Comparison of ENCODE assay signal across 19 mouse cellular contexts in genomic region chr5:120621846-120622197, GRCm38 (mm10). TPM values are rescaled to one million over a fixed set of nuclear protein-coding genes. Genes with fewer than 3 reads are reported as not detected.
DNase-seq lines count a peak whose midpoint lies in the region; ATAC-seq and TF ChIP-seq lines count a peak whose summit lies in the region.
"Had no signal": no experiment of that assay in that cellular context is flagged by ENCODE, and none has a peak within 500 bp of the region (broad histone marks: within the 10 kb centered on the region; RNA-seq: fewer than 3 reads in every experiment).

No protein-coding gene starts in this region.

- peaks cover 4% of the 10 kb centered on the region; the same call in 1 of the 2 replicates for H3K4me1 ChIP-seq in heart, postnatal 0 days (ENCODE audit: control insufficient read depth, insufficient read depth)
- no peaks in the 10 kb centered on the region for H3K4me1 ChIP-seq in heart, embryonic 11.5 days (ENCODE audit: control insufficient read depth, insufficient read depth, low read length)

- ATAC-seq in heart, postnatal 0 days (ENCODE audit: insufficient read depth, low read depth): no peak
- no peak for ATAC-seq in heart, embryonic 11.5 days (replicated peaks; ENCODE audit: insufficient number of reproducible peaks, low FRiP score, low TSS enrichment)
- ATAC-seq in megakaryocyte-erythroid progenitor cell, adult 5-6 weeks (replicated peaks; ENCODE audit: low FRiP score, low TSS enrichment, poor library complexity, severe bottlenecking): no peak

- no peak for TF ChIP-seq CTCF in heart, postnatal 0 days (IDR thresholded peaks at IDR 0.05; ENCODE audit: low read depth)

- 74% methylated on average over 10 of the region's 10 CpGs for WGBS in heart, postnatal 0 days
- 91% methylated on average over 10 of the region's 10 CpGs for WGBS in heart, embryonic 11.5 days (ENCODE audit: insufficient replicate concordance)

- peaks cover 87% of the 10 kb centered on the region for H3K36me3 ChIP-seq in heart, postnatal 0 days (replicated peaks; ENCODE audit: control insufficient read depth, insufficient read depth, low read length)
- peaks cover 40% of the 10 kb centered on the region for H3K36me3 ChIP-seq in heart, embryonic 11.5 days (ENCODE audit: control insufficient read depth, insufficient read depth, low read length)

- no peak for DNase-seq in heart, postnatal 0 days (ENCODE audit: low spot score)
- DNase-seq in left cerebral cortex, adult 18-20 months (ENCODE audit: low spot score in 2 of 2): peak; percentile 35 to 44
- no peak for DNase-seq in left cerebral cortex, postnatal 10 days (ENCODE audit: extremely low spot score in 1 of 2, low spot score in 2 of 2)
- DNase-seq in thymus, postnatal 14 days: peak; percentile 44
- DNase-seq in thymus, adult 18-20 months: no peak
- DNase-seq: gastrocnemius, postnatal 14 days; heart, postnatal 14 days; lung, adult 18-20 months; right cerebral cortex, postnatal 25 days had no signal

- no peak overlapping the region for H3K9ac ChIP-seq in heart, postnatal 0 days (replicated peaks; ENCODE audit: low read depth, low read length)
- no peak overlapping the region for H3K9ac ChIP-seq in heart, embryonic 11.5 days (ENCODE audit: low read depth, low read length)
- H3K9ac ChIP-seq: limb, embryonic 15.5 days; neural tube, embryonic 13.5 days had no signal

- peak overlapping the region; percentile 26; the same call in 1 of the 2 replicates for H3K27ac ChIP-seq in heart, postnatal 0 days (ENCODE audit: low read depth)
- H3K27ac ChIP-seq in heart, embryonic 11.5 days (ENCODE audit: low read depth, low read length): no peak overlapping the region
- H3K27ac ChIP-seq: limb, embryonic 15.5 days; neural tube, embryonic 13.5 days had no signal

- H3K27me3 ChIP-seq in heart, postnatal 0 days (ENCODE audit: control insufficient read depth, insufficient read depth, low read length): no peaks in the 10 kb centered on the region
- H3K27me3 ChIP-seq in heart, embryonic 11.5 days (ENCODE audit: control insufficient read depth, insufficient read depth, low read length): no peaks in the 10 kb centered on the region
- H3K27me3 ChIP-seq: limb, embryonic 15.5 days; neural tube, embryonic 13.5 days had no signal

- TF ChIP-seq EP300 in heart, postnatal 0 days (IDR thresholded peaks at IDR 0.05; ENCODE audit: low read depth): no peak

- intact Hi-C loops in left cerebral cortex, postnatal 10 days (cut with DNase I): loop anchor here (2.0 to 5.0 kb wide), 4 partner anchors 27 to 125 kb away; partner anchors contain the start of genes Oas2 and Rasal1

- H3K9me3 ChIP-seq in heart, postnatal 0 days (replicated peaks; ENCODE audit: control insufficient read depth, low read length): no peaks in the 10 kb centered on the region
- no peaks in the 10 kb centered on the region for H3K9me3 ChIP-seq in heart, embryonic 11.5 days (replicated peaks; ENCODE audit: control insufficient read depth, low read length)
- H3K9me3 ChIP-seq: G1E; limb, embryonic 15.5 days; neural tube, embryonic 13.5 days had no signal

- peak overlapping the region; percentile 32; the same call in 1 of the 2 replicates for H3K4me2 ChIP-seq in heart, postnatal 0 days (ENCODE audit: low read depth, low read length)
- no peak overlapping the region for H3K4me2 ChIP-seq in heart, embryonic 11.5 days
- H3K4me2 ChIP-seq: limb, embryonic 15.5 days; neural tube, embryonic 13.5 days had no signal

- peak overlapping the region; percentile 3; the same call in 1 of the 2 replicates for H3K4me3 ChIP-seq in heart, postnatal 0 days (ENCODE audit: low read depth, low read length)
- H3K4me3 ChIP-seq in heart, embryonic 11.5 days (ENCODE audit: low read depth, low read length): no peak overlapping the region
- H3K4me3 ChIP-seq: limb, embryonic 15.5 days; neural tube, embryonic 13.5 days had no signal

RNA-seq across cellular contexts. Expression of gene Ddx54, which starts 9.3 kb away (rescaled TPM):
- 23.0 and 24.1 TPM in 2 replicates for total RNA-seq in heart, postnatal 0 days (2014; rRNA removed; ENCODE audit: low replicate concordance)
- polyA plus RNA-seq in heart, postnatal 0 days (2015; fragmentation: Nextera tagmentation; extraction: Ambion mirVana): 17.1 and 18.2 TPM in 2 replicates
- polyA plus RNA-seq in heart, embryonic 11.5 days (2014; fragmentation: Nextera tagmentation; extraction: Ambion mirVana): 22.2 and 23.5 TPM in 2 replicates
- total RNA-seq in left cerebral cortex, adult 18-20 months (2021): 10 to 100 TPM; 34.0 to 41.6 TPM
- total RNA-seq in left cerebral cortex, postnatal 10 days (2021): 10 to 100 TPM; 47.5 to 48.8 TPM
- total RNA-seq in megakaryocyte-erythroid progenitor cell, adult 5-6 weeks (2014; fragmentation: Nextera tagmentation): 28.3 and 41.7 TPM in 2 replicates
- 40.4 and 40.6 TPM in 2 replicates for total RNA-seq in megakaryocyte-erythroid progenitor cell, adult 5-6 weeks (2017)

RNA-seq across cellular contexts. Expression of gene Rita1, which starts 9.4 kb away (rescaled TPM):
- 20.2 and 24.5 TPM in 2 replicates for total RNA-seq in heart, postnatal 0 days (2014; rRNA removed; ENCODE audit: low replicate concordance)
- 15.7 and 16.3 TPM in 2 replicates for polyA plus RNA-seq in heart, postnatal 0 days (2015; fragmentation: Nextera tagmentation; extraction: Ambion mirVana)
- polyA plus RNA-seq in heart, embryonic 11.5 days (2014; fragmentation: Nextera tagmentation; extraction: Ambion mirVana): 5.6 and 7.9 TPM in 2 replicates
- total RNA-seq in left cerebral cortex, adult 18-20 months (2021): 10 to 100 TPM; 28.7 to 31.0 TPM
- 10 to 100 TPM; 29.5 to 31.2 TPM for total RNA-seq in left cerebral cortex, postnatal 10 days (2021)
- total RNA-seq in megakaryocyte-erythroid progenitor cell, adult 5-6 weeks (2014; fragmentation: Nextera tagmentation): 9.9 and 11.8 TPM in 2 replicates
- total RNA-seq in megakaryocyte-erythroid progenitor cell, adult 5-6 weeks (2017): 5.5 and 6.9 TPM in 2 replicates

RNA-seq across cellular contexts. Expression of gene Cfap73, which starts 12.2 kb away (rescaled TPM):
- total RNA-seq in heart, postnatal 0 days (2014; rRNA removed; ENCODE audit: low replicate concordance): not detected in 2 replicates
- not detected in 2 replicates for polyA plus RNA-seq in heart, postnatal 0 days (2015; fragmentation: Nextera tagmentation; extraction: Ambion mirVana)
- not detected in 2 replicates for polyA plus RNA-seq in heart, embryonic 11.5 days (2014; fragmentation: Nextera tagmentation; extraction: Ambion mirVana)
- total RNA-seq in left cerebral cortex, adult 18-20 months (2021): not detected
- total RNA-seq in left cerebral cortex, postnatal 10 days (2021): 1 to 10 TPM in 1 of 2 experiments, not detected in 1; 1.1 TPM
- not detected in 2 replicates for total RNA-seq in megakaryocyte-erythroid progenitor cell, adult 5-6 weeks (2014; fragmentation: Nextera tagmentation)
- not detected in 2 replicates for total RNA-seq in megakaryocyte-erythroid progenitor cell, adult 5-6 weeks (2017)
- total RNA-seq: G1E; gastrocnemius, postnatal 14 days; heart, adult 8-10 months; heart, postnatal 14 days; monocyte, adult 5-6 weeks had no signal
- polyA plus RNA-seq: embryonic facial prominence, embryonic 11.5 days; G1E; kidney, embryonic 14.5 days; large intestine, adult 2 months; limb, embryonic 15.5 days; neural tube, embryonic 13.5 days had no signal

RNA-seq across cellular contexts. Expression of gene Rasal1, which starts 26.8 kb away (rescaled TPM):
- not detected in 2 replicates for total RNA-seq in heart, postnatal 0 days (2014; rRNA removed; ENCODE audit: low replicate concordance)
- 0.10 TPM in 1 of 2 replicates, not detected in the other for polyA plus RNA-seq in heart, postnatal 0 days (2015; fragmentation: Nextera tagmentation; extraction: Ambion mirVana)
- 0.27 and 0.30 TPM in 2 replicates for polyA plus RNA-seq in heart, embryonic 11.5 days (2014; fragmentation: Nextera tagmentation; extraction: Ambion mirVana)
- total RNA-seq in left cerebral cortex, adult 18-20 months (2021): 10 to 100 TPM; 70.5 to 83.0 TPM
- 100 to 1,000 TPM; 107 to 122 TPM for total RNA-seq in left cerebral cortex, postnatal 10 days (2021)
- not detected in 2 replicates for total RNA-seq in megakaryocyte-erythroid progenitor cell, adult 5-6 weeks (2014; fragmentation: Nextera tagmentation)
- total RNA-seq in megakaryocyte-erythroid progenitor cell, adult 5-6 weeks (2017): not detected in 2 replicates
- total RNA-seq: gastrocnemius, postnatal 14 days had no signal

RNA-seq across cellular contexts. Expression of gene Iqcd, which starts 33.0 kb away (rescaled TPM):
- total RNA-seq in heart, postnatal 0 days (2014; rRNA removed; ENCODE audit: low replicate concordance): not detected in 2 replicates
- polyA plus RNA-seq in heart, postnatal 0 days (2015; fragmentation: Nextera tagmentation; extraction: Ambion mirVana): 0.14 and 0.18 TPM in 2 replicates
- polyA plus RNA-seq in heart, embryonic 11.5 days (2014; fragmentation: Nextera tagmentation; extraction: Ambion mirVana): 0.18 and 0.54 TPM in 2 replicates
- total RNA-seq in left cerebral cortex, adult 18-20 months (2021): 1 to 10 TPM in 1 of 2 experiments, under 1 TPM in 1; 0.70 to 1.3 TPM
- under 1 TPM; 0.36 to 0.47 TPM for total RNA-seq in left cerebral cortex, postnatal 10 days (2021)
- total RNA-seq in megakaryocyte-erythroid progenitor cell, adult 5-6 weeks (2014; fragmentation: Nextera tagmentation): 6.4 and 9.0 TPM in 2 replicates
- total RNA-seq in megakaryocyte-erythroid progenitor cell, adult 5-6 weeks (2017): 6.3 and 7.9 TPM in 2 replicates

Comparison
In these comparisons a context has a peak if more than half of its experiments do, and no peak if none do; other contexts are left out.
1. DNase-seq: peak in left cerebral cortex, adult 18-20 months (2 of 2) and thymus, postnatal 14 days (single experiment); none in heart, postnatal 0 days (single experiment), left cerebral cortex, postnatal 10 days (0 of 2) and thymus, adult 18-20 months (0 of 2).